Mouse (Mus musculus): ENCODE data around the gene Kif13a.

DNA sequence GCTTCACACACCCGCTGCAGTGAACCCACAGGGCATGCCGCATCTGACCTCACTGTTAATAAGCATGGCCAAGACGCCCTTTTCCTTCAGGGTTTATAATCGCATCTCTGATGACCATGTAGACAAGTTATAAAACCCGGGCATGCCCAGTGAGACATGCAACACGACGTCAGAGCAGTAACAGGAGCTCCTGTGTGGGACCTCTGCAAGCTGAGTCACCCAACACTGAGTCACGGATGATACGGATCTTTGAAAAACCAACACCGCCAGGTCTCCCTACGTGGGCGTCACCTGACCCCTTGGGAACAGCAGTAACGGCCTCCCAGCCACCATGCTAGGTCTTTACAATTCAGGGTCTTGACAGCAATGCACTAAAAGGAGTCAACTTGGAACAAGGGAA, 89.0 kb downstream of the Kif13a start:
- TF ChIP-seq POLR2A (IDR thresholded peaks at IDR 0.05; ENCODE audit: borderline replicate concordance, extremely low read depth, low read depth, low read length), result no peak
- TF ChIP-seq CTCF (IDR thresholded peaks at IDR 0.05; ENCODE audit: insufficient read depth, low read length), result no peak

Data from lung, adult 2 months (tissue).